1 mouse cellular context compared by ENCODE assay signal in the genomic region with DNA sequence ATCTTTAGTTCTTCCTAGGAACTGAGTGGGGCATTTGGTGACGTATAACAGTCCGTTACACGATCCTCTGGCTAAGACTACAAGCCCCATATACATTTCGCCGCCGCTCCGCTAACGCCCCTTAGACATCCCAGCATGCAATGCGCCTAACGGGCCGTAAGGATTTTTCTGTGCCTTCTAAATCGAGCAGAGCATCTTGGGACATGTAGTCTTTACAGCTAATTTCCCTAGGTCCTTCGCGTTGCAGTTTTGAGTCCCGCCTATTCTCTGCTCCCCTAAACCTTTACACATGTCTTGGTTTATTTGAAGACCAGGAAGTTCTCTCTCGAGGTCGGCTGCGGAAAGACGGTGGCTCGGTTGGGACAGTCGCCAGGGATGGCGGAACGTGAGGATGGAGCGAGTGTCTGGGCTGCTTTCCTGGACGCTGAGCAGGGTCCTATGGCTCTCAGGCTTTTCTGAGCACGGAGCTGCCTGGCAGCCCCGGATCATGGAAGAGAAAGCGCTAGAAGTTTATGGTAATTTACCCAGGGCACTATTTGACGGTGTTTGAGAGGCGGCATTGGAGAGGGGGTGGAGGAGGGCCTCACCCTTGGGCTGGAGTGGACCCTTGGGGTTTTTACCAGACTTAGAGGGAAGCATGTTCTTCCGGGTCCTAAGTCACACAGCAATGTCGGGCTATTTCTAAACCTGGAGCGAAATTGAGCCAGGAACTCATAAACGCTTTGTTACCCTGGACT.
TF ChIP-seq lines count a peak whose summit lies in the region.

A gene (minus strand): TSS at position 132 of the 737 bp plus-strand sequence.
A gene (plus strand): TSS at position 156 of the 737 bp plus-strand sequence.

TF ChIP-seq in CH12.LX, 34 proteins besides CTCF, POLR2A, EP300 and RAD21 (continued from another document):
- peak; percentile 29; the same call in 1 of the 2 replicates for TF ChIP-seq IRF4 (IDR thresholded peaks at IDR 0.05; ENCODE audit: low read depth, low read length)
- no peak for TF ChIP-seq UBTF (IDR thresholded peaks at IDR 0.05; ENCODE audit: low read depth, low read length)
- no peak for TF ChIP-seq USF1 (IDR thresholded peaks at IDR 0.05; ENCODE audit: low read depth, low read length)
- peak; percentile 73; the same call in 1 of the 2 replicates for TF ChIP-seq GABPA (IDR thresholded peaks at IDR 0.05; ENCODE audit: insufficient replicate concordance, low read depth, low read length)
- peak; percentile 87 for TF ChIP-seq MXI1 (IDR thresholded peaks at IDR 0.05; ENCODE audit: low read depth, low read length)
- TF ChIP-seq ETS1 (conservative IDR thresholded peaks at IDR 0.05; ENCODE audit: low read depth, low read length), result no peak
- no peak for TF ChIP-seq ZKSCAN1 (IDR thresholded peaks at IDR 0.05; ENCODE audit: borderline replicate concordance, low read depth, low read length)
- no peak for TF ChIP-seq E2F4 (IDR thresholded peaks at IDR 0.05; ENCODE audit: insufficient replicate concordance, low read depth, low read length)
- no peak for TF ChIP-seq PAX5 (IDR thresholded peaks at IDR 0.05; ENCODE audit: low read length)
- peak; percentile 83 for TF ChIP-seq TBP (conservative IDR thresholded peaks at IDR 0.05; ENCODE audit: low read depth, low read length)
- peak; percentile 90 for TF ChIP-seq MYC (IDR thresholded peaks at IDR 0.05; ENCODE audit: low read depth, low read length)
- peak; percentile 98; the same call in 1 of the 2 replicates for TF ChIP-seq KAT2A (IDR thresholded peaks at IDR 0.05; ENCODE audit: insufficient replicate concordance, low read length)
- TF ChIP-seq ELF1 (IDR thresholded peaks at IDR 0.05; ENCODE audit: low read depth, low read length), result peak; percentile 94
- peak; percentile 94 for TF ChIP-seq HCFC1 (IDR thresholded peaks at IDR 0.05; ENCODE audit: low read depth, low read length)
- TF ChIP-seq NRF1 (IDR thresholded peaks at IDR 0.05; ENCODE audit: low read depth, low read length), result peak; percentile 37; the same call in 1 of the 2 replicates
- peak; percentile 67 for TF ChIP-seq BHLHE40 (IDR thresholded peaks at IDR 0.05; ENCODE audit: low read depth, low read length)
- peak; percentile 77 for TF ChIP-seq SIN3A (IDR thresholded peaks at IDR 0.05; ENCODE audit: low read length)
- TF ChIP-seq JUN (IDR thresholded peaks at IDR 0.05; ENCODE audit: insufficient read depth, low read depth, low read length), result no peak
- TF ChIP-seq RCOR1 (conservative IDR thresholded peaks at IDR 0.05; ENCODE audit: low read depth, low read length), result no peak
- TF ChIP-seq SMC3 (IDR thresholded peaks at IDR 0.05; ENCODE audit: low read depth, low read length), result no peak
- TF ChIP-seq CHD2 (IDR thresholded peaks at IDR 0.05; ENCODE audit: low read length), result no peak
- 0 out of 2 replicates have a peak, but pooled peaks have one; percentile 10 for TF ChIP-seq MAZ (IDR thresholded peaks at IDR 0.05; ENCODE audit: low read depth, low read length)
- peak; percentile 43; the same call in 1 of the 2 replicates for TF ChIP-seq TCF12 (IDR thresholded peaks at IDR 0.05; ENCODE audit: low read depth, low read length)
- TF ChIP-seq NELFE (IDR thresholded peaks at IDR 0.05; ENCODE audit: low read depth, low read length), result peak; percentile 17
- TF ChIP-seq ZNF384 (IDR thresholded peaks at IDR 0.05; ENCODE audit: low read depth, low read length), result no peak
- no peak for TF ChIP-seq CHD1 (IDR thresholded peaks at IDR 0.05; ENCODE audit: low read depth, low read length)
- no peak for TF ChIP-seq POLR2AphosphoS2 (IDR thresholded peaks at IDR 0.05; ENCODE audit: low read depth, low read length)
